Mouse (Mus musculus): ENCODE measurements around the gene Bmp5. TPM values are rescaled to one million over a fixed set of nuclear protein-coding genes. Genes with fewer than 3 reads are reported as not detected.

Bmp5 gene
- total RNA-seq, 2 experiments from 2014 or later, result 1.0 to 1.7 TPM

DNA sequence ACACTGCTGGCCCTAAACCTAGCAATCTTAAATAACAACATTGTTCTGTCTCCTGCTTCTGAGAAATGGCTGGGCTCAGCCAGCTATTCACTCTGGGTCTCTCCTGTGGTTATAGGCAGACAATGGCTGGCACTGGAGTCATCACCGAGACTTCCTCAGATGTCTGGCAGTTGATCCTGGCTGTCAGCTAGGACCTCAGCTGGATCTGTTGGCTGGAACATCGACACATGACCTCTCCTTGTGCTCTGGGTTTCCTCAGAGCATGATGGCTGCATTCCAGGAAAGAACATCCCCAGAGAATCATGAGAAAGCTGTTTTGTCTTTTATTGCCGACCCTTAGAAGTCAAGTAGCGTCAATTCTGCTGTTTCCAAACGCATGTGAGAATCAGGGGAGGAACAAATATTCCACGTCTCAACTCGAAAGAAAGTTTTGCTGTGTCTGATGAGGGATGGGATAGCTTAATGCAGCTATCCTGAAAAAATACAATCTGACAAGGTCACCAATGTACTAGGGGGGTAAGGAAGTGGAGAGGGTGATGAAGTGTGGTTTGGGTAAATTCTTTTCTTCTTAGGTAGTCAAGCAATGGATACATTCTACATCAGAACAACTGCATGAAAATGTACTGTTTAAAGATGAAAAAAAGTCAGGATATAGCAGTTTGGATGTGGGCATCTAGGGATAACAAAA is 135.1 kb downstream of the Bmp5 start:
- intact Hi-C loops (cut with DNase I), result no loop called here
- Histone ChIP-seq H3K4me3 (no peak overlapping the region), H3K27ac (no peak overlapping the region)
- DNase-seq (ENCODE audit: extremely low spot score in 1 of 2, low spot score in 2 of 2), result no peak
- no peak for TF ChIP-seq CTCF (IDR thresholded peaks at IDR 0.05)

DNA sequence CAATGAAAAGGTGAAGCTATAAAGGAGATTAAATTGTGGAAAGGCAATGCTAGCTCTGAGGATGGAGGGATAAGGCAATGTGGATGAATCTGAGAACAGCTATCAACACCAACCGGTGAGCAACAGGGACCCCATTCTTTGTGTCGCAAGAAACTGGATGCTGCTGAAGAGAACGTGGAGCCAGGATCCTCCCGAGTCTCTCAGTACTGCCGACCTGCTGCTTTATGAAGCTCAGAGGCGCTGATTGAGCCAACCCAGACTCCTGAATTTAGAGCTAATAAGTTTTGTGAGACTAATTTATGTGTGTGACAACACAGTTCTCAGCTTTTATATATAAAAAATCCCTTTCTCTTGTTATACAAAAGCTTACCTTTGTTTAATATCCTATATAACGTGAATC is 136.4 kb downstream of the Bmp5 start:
- intact Hi-C loops (cut with DNase I), result no loop called here
- no peak overlapping the region for H3K4me3 ChIP-seq
- H3K27ac ChIP-seq, result no peak overlapping the region
- no peak for TF ChIP-seq CTCF (IDR thresholded peaks at IDR 0.05)
- no peak for DNase-seq (ENCODE audit: extremely low spot score in 1 of 2, low spot score in 2 of 2)

DNA sequence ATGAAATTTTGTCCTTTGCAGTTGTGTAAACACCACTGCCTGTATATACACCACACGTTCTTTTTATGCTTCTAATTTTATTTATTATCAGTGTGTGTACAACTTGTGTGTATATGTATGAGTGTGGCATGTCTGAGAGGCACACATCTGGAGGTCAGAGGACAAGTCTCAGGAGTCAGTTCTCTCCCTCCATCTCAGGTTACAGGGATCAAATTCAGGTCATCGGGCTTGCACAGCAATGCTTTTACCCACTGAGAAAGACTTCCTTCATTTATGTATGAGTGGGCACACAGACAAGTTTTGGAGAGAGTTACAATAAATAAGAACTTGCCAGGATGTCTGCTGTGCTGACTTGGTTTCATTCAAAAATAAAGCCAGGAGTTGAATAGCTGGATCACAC is 140.9 kb downstream of the Bmp5 start:
- no peak for DNase-seq (ENCODE audit: extremely low spot score in 1 of 2, low spot score in 2 of 2)
- H3K27ac ChIP-seq, result no peak overlapping the region
- intact Hi-C loops (cut with DNase I), result no loop called here
- no peak for TF ChIP-seq CTCF (IDR thresholded peaks at IDR 0.05)
- no peak overlapping the region for H3K4me3 ChIP-seq

DNA sequence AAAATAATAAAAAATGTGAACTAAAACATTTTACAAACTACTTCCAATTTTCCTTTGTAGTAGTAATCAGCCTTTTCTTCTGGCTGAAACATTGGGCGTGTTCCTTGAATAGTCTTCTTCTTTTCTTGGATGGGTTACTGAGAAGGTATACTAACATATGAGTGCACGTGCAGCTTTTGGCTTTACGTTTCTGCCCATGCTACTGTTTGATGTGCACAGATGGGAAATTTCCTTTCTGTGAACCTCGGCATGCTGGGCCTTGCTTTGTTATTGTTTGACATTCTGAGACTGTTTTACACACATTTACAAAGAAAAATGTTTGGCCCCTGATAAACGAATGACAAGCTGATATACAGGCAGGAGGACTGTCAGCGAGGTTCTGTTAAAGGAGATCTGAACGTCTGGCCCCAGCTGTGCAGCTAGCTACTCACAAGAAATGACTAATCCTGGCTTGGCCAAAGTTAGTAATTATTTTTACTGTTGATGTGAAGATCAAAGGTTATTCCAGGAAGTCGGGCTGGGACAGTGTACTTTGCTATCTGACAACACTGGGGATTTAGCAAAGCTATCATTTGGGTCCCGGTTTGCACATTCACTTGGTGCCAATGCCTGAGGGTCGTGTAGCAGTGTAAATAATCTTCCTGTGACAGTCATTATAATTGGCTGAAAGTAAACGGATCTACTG is 152.2 kb downstream of the Bmp5 start:
- Histone ChIP-seq H3K4me3 (no peak overlapping the region), H3K27ac (no peak overlapping the region)
- intact Hi-C loops (cut with DNase I), result no loop called here
- TF ChIP-seq CTCF (IDR thresholded peaks at IDR 0.05), result no peak
- DNase-seq (ENCODE audit: extremely low spot score in 1 of 2, low spot score in 2 of 2), result no peak

DNA sequence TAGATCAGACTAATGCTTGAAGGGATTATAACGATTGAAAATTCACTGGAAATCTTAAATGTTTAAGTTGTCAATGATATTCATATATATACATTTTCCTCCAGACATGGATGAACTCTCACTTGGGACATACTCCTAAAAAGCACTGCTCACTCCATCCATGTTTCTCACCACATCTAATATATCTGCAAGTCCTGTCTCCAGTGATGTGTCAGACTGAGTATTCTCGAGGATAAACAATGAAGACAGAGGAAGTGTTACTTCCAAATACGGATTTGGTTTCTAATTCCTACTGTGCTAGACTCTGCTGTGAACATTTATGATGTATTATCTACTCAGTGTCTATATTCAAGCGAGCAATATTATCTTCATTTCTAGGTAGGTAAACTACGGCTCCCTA is 152.9 kb downstream of the Bmp5 start:
- H3K4me3 ChIP-seq, result no peak overlapping the region
- intact Hi-C loops (cut with DNase I), result no loop called here
- no peak overlapping the region for H3K27ac ChIP-seq
- no peak for TF ChIP-seq CTCF (IDR thresholded peaks at IDR 0.05)
- no peak for DNase-seq (ENCODE audit: extremely low spot score in 1 of 2, low spot score in 2 of 2)

DNA sequence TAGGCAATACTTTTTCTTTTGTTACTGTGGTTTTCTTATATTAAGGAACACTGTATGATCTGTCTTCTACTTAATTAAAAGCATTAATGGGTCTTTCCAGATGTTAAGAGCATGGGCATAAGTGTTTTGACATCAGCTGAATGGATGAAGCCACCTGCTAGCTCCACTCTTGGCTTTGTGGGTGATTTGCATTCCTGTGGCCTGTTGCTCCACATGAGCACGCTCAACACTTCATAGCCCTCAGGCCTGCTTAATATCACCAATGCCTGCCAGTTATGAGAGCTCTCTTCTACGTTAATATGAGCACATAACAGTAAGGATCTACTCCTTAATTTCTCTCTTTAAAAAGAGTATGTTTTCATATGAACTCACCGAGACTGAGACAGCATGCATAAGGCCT is 169.5 kb downstream of the Bmp5 start:
- intact Hi-C loops (cut with DNase I), result no loop called here
- TF ChIP-seq CTCF (IDR thresholded peaks at IDR 0.05), result no peak
- H3K4me3 ChIP-seq, result no peak overlapping the region
- no peak overlapping the region for H3K27ac ChIP-seq
- DNase-seq (ENCODE audit: extremely low spot score in 1 of 2, low spot score in 2 of 2), result no peak

Small RNAs within 50 kb of the gene (microRNA-seq; reads per million reads assigned to microRNA genes)
- 0 reads per million in 2 experiments for gene Gm44355

Other genes with a start within 250 kb of the Bmp5 start
- 10 to 100 TPM; 43.6 to 62.5 TPM for gene Tmod3, start 215.7 kb upstream of the Bmp5 start, total RNA-seq (2021)
- 100 to 1,000 TPM; 354 to 358 TPM for gene Tmod2, start 164.0 kb upstream of the Bmp5 start, total RNA-seq (2021)
- gene Lysmd2, start 149.6 kb upstream of the Bmp5 start, total RNA-seq (2021), result 10 to 100 TPM; 61.4 to 69.1 TPM
- 100 to 1,000 TPM; 268 to 282 TPM for gene Scg3, start 91.3 kb upstream of the Bmp5 start, total RNA-seq (2021)
- gene Hmgcll1, start 239.5 kb downstream of the Bmp5 start, total RNA-seq (2021), result 10 to 100 TPM; 16.7 to 17.0 TPM